Mouse (Mus musculus) megakaryocyte-erythroid progenitor cell, adult 5-6 weeks (primary cell): ENCODE results near the gene Olfr345. TPM values are rescaled to one million over a fixed set of nuclear protein-coding genes. Genes with fewer than 3 reads are reported as not detected.

Experiments used
- ATAC-seq: replicated peaks from 2 replicates; pipeline ENCODE4 v1.8.0; 2016; ENCODE audit warnings: mild to moderate bottlenecking, inconsistent platforms; ENCODE audit not compliant: severe bottlenecking, poor library complexity, low FRiP score, low TSS enrichment
- total RNA-seq, 2 experiments: library from RNA; stranded (forward) in 1 of 2; stranded (reverse) in 1 of 2; fragments of 200-1000, 215-1000 nt in 1 of 2; fragments of >200 nt in 1 of 2; fragmentation: Nextera tagmentation in 1 of 2; gene quantifications; 2 replicates each; pipeline ENCODE4 v1.2.3; 2014 to 2017

Olfr345 gene
- total RNA-seq (2014; fragmentation: Nextera tagmentation): not detected in 2 replicates
- not detected in 2 replicates for total RNA-seq (2017)

GRCm38 (mm10) chr2:36639741-36640140 is at the start of gene Olfr345:
TSS of gene Olfr345 (plus strand) at chr2:36640041.
- ATAC-seq: no peak

- ATAC-seq: no peak
Observed at GRCm38 (mm10) chr2:36685488-36685887, 45.6 kb downstream of the Olfr345 start, which contains the start of gene Olfr346. TSS of gene Olfr346 (plus strand) at chr2:36685788.

Other genes with a start within 250 kb of the Olfr345 start
- gene Olfr339, start 221.1 kb upstream of the Olfr345 start, total RNA-seq (2014; fragmentation: Nextera tagmentation): not detected in 2 replicates
- not detected in 2 replicates for gene Olfr339, start 221.1 kb upstream of the Olfr345 start, total RNA-seq (2017)
- gene Olfr340, start 187.5 kb upstream of the Olfr345 start, total RNA-seq (2014; fragmentation: Nextera tagmentation): not detected in 2 replicates
- gene Olfr340, start 187.5 kb upstream of the Olfr345 start, total RNA-seq (2017): not detected in 2 replicates
- not detected in 2 replicates for gene Olfr341, start 157.6 kb upstream of the Olfr345 start, total RNA-seq (2014; fragmentation: Nextera tagmentation)
- gene Olfr341, start 157.6 kb upstream of the Olfr345 start, total RNA-seq (2017): not detected in 2 replicates
- not detected in 2 replicates for gene Olfr342, start 115.0 kb upstream of the Olfr345 start, total RNA-seq (2014; fragmentation: Nextera tagmentation)
- not detected in 2 replicates for gene Olfr342, start 115.0 kb upstream of the Olfr345 start, total RNA-seq (2017)
- gene Olfr344, start 73.4 kb upstream of the Olfr345 start, total RNA-seq (2014; fragmentation: Nextera tagmentation): not detected in 2 replicates
- not detected in 2 replicates for gene Olfr344, start 73.4 kb upstream of the Olfr345 start, total RNA-seq (2017)
- not detected in 2 replicates for gene Olfr346, start 45.7 kb downstream of the Olfr345 start, total RNA-seq (2014; fragmentation: Nextera tagmentation)
- not detected in 2 replicates for gene Olfr346, start 45.7 kb downstream of the Olfr345 start, total RNA-seq (2017)
- not detected in 2 replicates for gene Olfr347, start 91.9 kb downstream of the Olfr345 start, total RNA-seq (2014; fragmentation: Nextera tagmentation)
- gene Olfr347, start 91.9 kb downstream of the Olfr345 start, total RNA-seq (2017): not detected in 2 replicates
- not detected in 2 replicates for gene Olfr348, start 144.2 kb downstream of the Olfr345 start, total RNA-seq (2014; fragmentation: Nextera tagmentation)
- not detected in 2 replicates for gene Olfr348, start 144.2 kb downstream of the Olfr345 start, total RNA-seq (2017)
- not detected in 2 replicates for gene Olfr50, start 150.5 kb downstream of the Olfr345 start, total RNA-seq (2014; fragmentation: Nextera tagmentation)
- not detected in 2 replicates for gene Olfr50, start 150.5 kb downstream of the Olfr345 start, total RNA-seq (2017)
- gene Olfr3, start 177.0 kb downstream of the Olfr345 start, total RNA-seq (2014; fragmentation: Nextera tagmentation): not detected in 2 replicates
- gene Olfr3, start 177.0 kb downstream of the Olfr345 start, total RNA-seq (2017): not detected in 2 replicates
- gene Olfr350, start 206.3 kb downstream of the Olfr345 start, total RNA-seq (2014; fragmentation: Nextera tagmentation): not detected in 2 replicates
- gene Olfr350, start 206.3 kb downstream of the Olfr345 start, total RNA-seq (2017): not detected in 2 replicates
- gene Olfr351, start 222.6 kb downstream of the Olfr345 start, total RNA-seq (2014; fragmentation: Nextera tagmentation): not detected in 2 replicates
- not detected in 2 replicates for gene Olfr351, start 222.6 kb downstream of the Olfr345 start, total RNA-seq (2017)
- gene Olfr352, start 228.4 kb downstream of the Olfr345 start, total RNA-seq (2014; fragmentation: Nextera tagmentation): not detected in 2 replicates
- not detected in 2 replicates for gene Olfr352, start 228.4 kb downstream of the Olfr345 start, total RNA-seq (2017)